Mouse (Mus musculus): ENCODE results near the gene Tmc6. TPM values are rescaled to one million over a fixed set of nuclear protein-coding genes. Genes with fewer than 3 reads are reported as not detected.

Gene Tmc6
- polyA plus RNA-seq, 1 experiment from 2014 or later: 26.3 TPM

DNA sequence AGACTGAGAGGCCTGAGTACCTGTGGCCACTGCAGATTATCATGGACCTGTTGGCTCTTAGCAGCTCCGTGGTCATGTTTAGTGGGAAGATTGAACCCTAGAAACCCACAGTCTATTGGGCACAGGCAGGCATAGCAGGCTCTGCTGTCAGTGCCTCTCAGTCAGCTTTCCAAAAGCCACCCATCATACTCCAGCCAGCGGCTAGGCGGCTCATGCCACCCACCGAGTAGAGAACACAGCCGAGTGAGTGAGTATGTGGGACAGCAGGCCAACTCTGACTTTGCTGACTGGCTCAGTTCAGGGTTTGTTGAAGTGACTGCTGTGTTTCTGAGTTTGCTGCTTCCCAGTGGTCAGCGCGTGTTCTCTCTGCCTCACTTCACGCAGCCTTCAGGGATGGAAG, 39.8 kb downstream of the Tmc6 start:
- ATAC-seq: no peak
- Histone ChIP-seq H3K4me1 (replicated peaks; ENCODE audit: control insufficient read depth, insufficient read depth, low read length) (no peaks in the 10 kb centered on the region), H3K9ac (ENCODE audit: low read depth, low read length) (no peak overlapping the region), H3K27me3 (replicated peaks; ENCODE audit: control insufficient read depth, insufficient read depth, low read length) (no peaks in the 10 kb centered on the region), H3K4me3 (ENCODE audit: low read depth, low read length) (no peak overlapping the region), H3K4me2 (replicated peaks; ENCODE audit: low read depth) (no peak overlapping the region), H3K9me3 (ENCODE audit: control insufficient read depth) (no peaks in the 10 kb centered on the region), H3K27ac (ENCODE audit: low read depth, low read length) (no peak overlapping the region), H3K36me3 (ENCODE audit: control insufficient read depth, insufficient read depth) (peaks cover 91% of the 10 kb centered on the region)
- 87% methylated on average over 8 of the region's 8 CpGs for WGBS
- no peak for TF ChIP-seq CTCF (IDR thresholded peaks at IDR 0.05; ENCODE audit: low read depth)

DNA sequence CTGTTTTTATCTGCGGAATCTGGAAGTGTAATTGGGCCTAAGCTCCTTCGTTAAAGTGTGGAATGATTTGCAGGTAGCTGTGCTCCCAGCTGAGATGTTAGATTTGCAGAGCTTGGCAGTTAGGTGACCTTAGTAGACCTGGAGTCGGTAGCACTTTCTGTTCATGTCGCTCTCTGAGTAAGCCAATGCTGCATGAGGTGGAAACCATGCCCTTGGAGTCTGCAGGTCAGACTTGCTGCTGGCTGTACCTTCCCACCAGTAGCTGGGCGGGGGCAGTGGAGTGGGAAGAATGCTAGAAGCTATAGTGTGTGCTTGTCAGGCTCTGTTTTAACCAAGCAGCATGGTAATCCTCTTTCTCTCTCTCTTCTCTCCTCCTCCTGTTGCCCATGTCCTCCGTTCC, 40.9 kb downstream of the Tmc6 start:
- TF ChIP-seq CTCF (IDR thresholded peaks at IDR 0.05; ENCODE audit: low read depth): no peak
- no peak for ATAC-seq
- H3K36me3 ChIP-seq (ENCODE audit: control insufficient read depth, insufficient read depth): peaks cover 84% of the 10 kb centered on the region
- no peak overlapping the region for H3K4me3 ChIP-seq (ENCODE audit: low read depth, low read length)
- no peak overlapping the region for H3K4me2 ChIP-seq (replicated peaks; ENCODE audit: low read depth)
- H3K4me1 ChIP-seq (replicated peaks; ENCODE audit: control insufficient read depth, insufficient read depth, low read length): no peaks in the 10 kb centered on the region
- H3K9ac ChIP-seq (ENCODE audit: low read depth, low read length): no peak overlapping the region
- H3K27me3 ChIP-seq (replicated peaks; ENCODE audit: control insufficient read depth, insufficient read depth, low read length): no peaks in the 10 kb centered on the region
- no peak overlapping the region for H3K27ac ChIP-seq (ENCODE audit: low read depth, low read length)
- H3K9me3 ChIP-seq (ENCODE audit: control insufficient read depth): no peaks in the 10 kb centered on the region
- 94% methylated on average over 6 of the region's 6 CpGs for WGBS

DNA sequence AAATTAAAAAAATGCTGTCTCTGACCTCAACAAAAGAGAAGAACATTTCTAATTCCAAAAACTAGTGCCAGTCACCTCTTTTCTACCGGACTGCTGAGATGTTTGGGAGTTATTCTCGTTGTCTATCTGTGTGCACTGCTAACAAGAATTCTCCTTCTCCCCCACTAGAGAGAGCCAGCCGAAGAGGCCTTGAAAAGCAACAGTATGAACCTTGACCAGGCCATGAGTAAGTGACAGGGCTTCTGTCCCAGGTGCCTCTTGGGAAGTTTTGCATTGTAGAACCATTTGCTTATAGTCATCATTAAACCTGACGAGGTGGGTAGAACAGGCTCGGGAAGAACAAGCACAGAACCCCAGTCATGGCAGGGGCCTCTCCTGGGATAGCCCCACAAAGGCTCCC, 43.9 kb downstream of the Tmc6 start:
- Histone ChIP-seq H3K4me3 (ENCODE audit: low read depth, low read length) (no peak overlapping the region), H3K27me3 (replicated peaks; ENCODE audit: control insufficient read depth, insufficient read depth, low read length) (no peaks in the 10 kb centered on the region), H3K27ac (ENCODE audit: low read depth, low read length) (no peak overlapping the region), H3K9ac (ENCODE audit: low read depth, low read length) (no peak overlapping the region), H3K36me3 (ENCODE audit: control insufficient read depth, insufficient read depth) (peaks cover 60% of the 10 kb centered on the region), H3K9me3 (ENCODE audit: control insufficient read depth) (no peaks in the 10 kb centered on the region), H3K4me2 (replicated peaks; ENCODE audit: low read depth) (no peak overlapping the region), H3K4me1 (replicated peaks; ENCODE audit: control insufficient read depth, insufficient read depth, low read length) (no peaks in the 10 kb centered on the region)
- ATAC-seq: no peak
- 72% methylated on average over 5 of the region's 5 CpGs for WGBS
- peak; percentile 18; the same call in 1 of the 2 replicates for TF ChIP-seq CTCF (IDR thresholded peaks at IDR 0.05; ENCODE audit: low read depth)

- Histone ChIP-seq H3K27ac (ENCODE audit: low read depth, low read length) (0 out of 2 replicates have a peak overlapping the region, but pooled peaks have one; percentile 1), H3K27me3 (replicated peaks; ENCODE audit: control insufficient read depth, insufficient read depth, low read length) (no peaks in the 10 kb centered on the region), H3K4me1 (replicated peaks; ENCODE audit: control insufficient read depth, insufficient read depth, low read length) (no peaks in the 10 kb centered on the region), H3K9me3 (ENCODE audit: control insufficient read depth) (no peaks in the 10 kb centered on the region), H3K36me3 (ENCODE audit: control insufficient read depth, insufficient read depth) (peaks cover 40% of the 10 kb centered on the region), H3K9ac (ENCODE audit: low read depth, low read length) (no peak overlapping the region), H3K4me2 (replicated peaks; ENCODE audit: low read depth) (no peak overlapping the region), H3K4me3 (ENCODE audit: low read depth, low read length) (no peak overlapping the region)
- TF ChIP-seq CTCF (IDR thresholded peaks at IDR 0.05; ENCODE audit: low read depth): no peak
- peak; percentile 92 for ATAC-seq
- 50% methylated on average over 5 of the region's 5 CpGs for WGBS
Measured at GRCm38 (mm10) chr11:117736037-117736689, 45.8 kb downstream of the Tmc6 start.

DNA sequence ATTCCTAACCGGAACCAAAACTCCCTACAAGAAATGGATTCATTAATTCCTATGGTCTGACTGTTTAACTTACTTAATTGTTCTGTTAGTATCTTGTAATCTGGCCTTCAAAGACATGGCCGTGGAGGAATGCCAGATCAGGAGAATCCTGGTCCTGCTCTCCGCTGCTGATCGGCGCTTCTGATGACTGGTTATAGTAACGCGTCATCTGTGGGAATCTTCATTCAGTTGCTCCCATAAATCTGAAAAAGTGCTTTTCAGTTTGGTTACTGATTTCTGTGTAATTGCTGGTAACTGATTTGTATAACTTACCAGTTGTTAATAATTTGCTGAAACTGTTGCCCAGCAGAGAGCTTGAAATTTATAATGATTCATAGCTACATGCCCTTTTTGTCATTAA, 50.5 kb downstream of the Tmc6 start:
- Histone ChIP-seq H3K9me3 (ENCODE audit: control insufficient read depth) (no peaks in the 10 kb centered on the region), H3K9ac (ENCODE audit: low read depth, low read length) (no peak overlapping the region), H3K27me3 (replicated peaks; ENCODE audit: control insufficient read depth, insufficient read depth, low read length) (no peaks in the 10 kb centered on the region), H3K4me1 (replicated peaks; ENCODE audit: control insufficient read depth, insufficient read depth, low read length) (no peaks in the 10 kb centered on the region), H3K4me3 (ENCODE audit: low read depth, low read length) (no peak overlapping the region), H3K4me2 (replicated peaks; ENCODE audit: low read depth) (no peak overlapping the region), H3K27ac (ENCODE audit: low read depth, low read length) (no peak overlapping the region), H3K36me3 (ENCODE audit: control insufficient read depth, insufficient read depth) (peaks cover 5% of the 10 kb centered on the region)
- TF ChIP-seq CTCF (IDR thresholded peaks at IDR 0.05; ENCODE audit: low read depth): no peak
- 78% methylated on average over 7 of the region's 7 CpGs for WGBS
- ATAC-seq: no peak

- Histone ChIP-seq H3K9me3 (ENCODE audit: control insufficient read depth) (no peaks in the 10 kb centered on the region), H3K4me2 (replicated peaks; ENCODE audit: low read depth) (no peak overlapping the region), H3K4me1 (replicated peaks; ENCODE audit: control insufficient read depth, insufficient read depth, low read length) (no peaks in the 10 kb centered on the region), H3K9ac (ENCODE audit: low read depth, low read length) (no peak overlapping the region), H3K27me3 (replicated peaks; ENCODE audit: control insufficient read depth, insufficient read depth, low read length) (no peaks in the 10 kb centered on the region), H3K4me3 (ENCODE audit: low read depth, low read length) (no peak overlapping the region), H3K27ac (ENCODE audit: low read depth, low read length) (no peak overlapping the region), H3K36me3 (ENCODE audit: control insufficient read depth, insufficient read depth) (peaks cover 5% of the 10 kb centered on the region)
- no peak for ATAC-seq
- no peak for TF ChIP-seq CTCF (IDR thresholded peaks at IDR 0.05; ENCODE audit: low read depth)
- WGBS: 85% methylated on average over 4 of the region's 4 CpGs
Measured at GRCm38 (mm10) chr11:117730490-117730838, 51.5 kb downstream of the Tmc6 start.
